Mouse (Mus musculus): Measurements from ENCODE around the gene Acaca. TPM values are rescaled to one million over a fixed set of nuclear protein-coding genes. Genes with fewer than 3 reads are reported as not detected.
A peak's percentile ranks its signal among the peaks of the same experiment; 100 is the strongest.

The Acaca gene
- polyA plus RNA-seq, 1 experiment from 2014 or later = 22.5 TPM

DNA sequence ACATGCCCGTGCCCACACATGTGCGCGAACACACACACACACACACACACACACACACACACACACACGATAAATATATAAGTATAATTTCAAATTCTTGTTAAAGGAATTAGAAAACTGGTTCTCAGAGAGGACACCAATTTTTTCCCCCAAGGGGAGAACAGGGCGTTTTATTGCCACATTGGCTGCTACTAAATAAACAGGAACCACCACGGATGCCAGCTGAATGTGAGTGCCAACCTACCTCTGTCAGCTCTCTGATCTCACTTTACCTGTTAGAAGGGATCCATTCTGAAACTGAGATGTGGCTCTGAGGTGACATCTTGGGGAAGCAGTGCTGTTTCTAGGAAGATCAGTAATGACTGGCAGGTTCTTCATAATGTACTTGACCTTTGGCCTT is 34.7 kb downstream of the Acaca start:
- Histone ChIP-seq H3K4me1 (ENCODE audit: control insufficient read depth, insufficient read depth, low read length) (no peaks in the 10 kb centered on the region), H3K27me3 (ENCODE audit: control insufficient read depth, insufficient read depth, low read length) (no peaks in the 10 kb centered on the region), H3K36me3 (replicated peaks; ENCODE audit: control insufficient read depth, insufficient read depth, low read depth, low read length) (no peaks in the 10 kb centered on the region), H3K4me2 (ENCODE audit: low read depth, low read length) (no peak overlapping the region), H3K27ac (replicated peaks; ENCODE audit: low read depth, low read length) (no peak overlapping the region), H3K4me3 (ENCODE audit: low read depth, low read length) (no peak overlapping the region), H3K9ac (replicated peaks; ENCODE audit: low read length) (no peak overlapping the region), H3K9me3 (replicated peaks; ENCODE audit: control insufficient read depth, low read length) (no peaks in the 10 kb centered on the region)
- DNase-seq (ENCODE audit: low spot score) (no peak), ATAC-seq (replicated peaks; ENCODE audit: insufficient number of reproducible peaks, low FRiP score, low TSS enrichment, low read depth) (no peak)
- 91% methylated on average over 6 of the region's 6 CpGs for WGBS

- Histone ChIP-seq H3K4me1 (ENCODE audit: control insufficient read depth, insufficient read depth, low read length) (no peaks in the 10 kb centered on the region), H3K27ac (replicated peaks; ENCODE audit: low read depth, low read length) (no peak overlapping the region), H3K36me3 (replicated peaks; ENCODE audit: control insufficient read depth, insufficient read depth, low read depth, low read length) (no peaks in the 10 kb centered on the region), H3K4me3 (ENCODE audit: low read depth, low read length) (no peak overlapping the region), H3K9ac (replicated peaks; ENCODE audit: low read length) (no peak overlapping the region), H3K27me3 (ENCODE audit: control insufficient read depth, insufficient read depth, low read length) (no peaks in the 10 kb centered on the region), H3K4me2 (ENCODE audit: low read depth, low read length) (no peak overlapping the region), H3K9me3 (replicated peaks; ENCODE audit: control insufficient read depth, low read length) (no peaks in the 10 kb centered on the region)
- DNase-seq (ENCODE audit: low spot score) (no peak), ATAC-seq (replicated peaks; ENCODE audit: insufficient number of reproducible peaks, low FRiP score, low TSS enrichment, low read depth) (no peak)
- 53% methylated on average over 4 of the region's 4 CpGs for WGBS
These were observed 35.1 kb downstream of the Acaca start for GRCm38 (mm10) chr11:84164561-84164960.

- 86% methylated on average over 5 of the region's 5 CpGs for WGBS
- ATAC-seq (replicated peaks; ENCODE audit: insufficient number of reproducible peaks, low FRiP score, low TSS enrichment, low read depth) = no peak
- H3K27ac ChIP-seq (replicated peaks; ENCODE audit: low read depth, low read length) = no peak within 1 kb of the TSS
These were observed 37.6 kb downstream of the Acaca start, which contains the start of gene Gm11437 for GRCm38 (mm10) chr11:84167046-84167526. Gm11437 (minus strand) TSS chr11:84167476.

DNA sequence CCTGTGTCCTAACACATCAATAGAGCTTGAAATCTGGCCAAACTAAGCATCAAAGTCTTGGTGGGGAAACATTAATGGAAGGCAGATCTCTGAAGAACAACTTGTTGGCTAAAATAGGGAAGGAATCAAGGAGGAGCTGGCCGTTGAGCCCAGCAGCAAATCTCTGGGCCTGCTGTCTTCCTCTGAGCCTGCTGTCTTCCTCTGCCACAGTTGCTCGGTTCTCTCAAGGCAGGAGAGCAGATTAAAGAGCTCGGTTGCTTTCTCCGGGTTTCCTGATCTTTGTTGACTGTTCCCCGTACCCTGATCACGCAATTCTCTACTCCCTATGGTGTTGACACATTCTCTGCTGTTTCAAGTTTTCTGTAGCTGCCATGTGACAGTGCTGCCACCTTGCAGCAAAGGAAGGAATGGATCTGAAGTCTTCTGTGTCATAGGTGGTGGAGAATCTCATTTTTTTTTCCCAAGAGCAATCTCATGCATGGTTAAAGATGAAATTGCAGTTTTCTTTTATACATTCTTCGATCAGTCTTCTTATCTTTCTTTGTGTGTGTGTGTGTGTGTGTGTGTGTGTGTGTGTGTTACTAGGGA is 39.3 kb downstream of the Acaca start:
- Histone ChIP-seq H3K36me3 (replicated peaks; ENCODE audit: control insufficient read depth, insufficient read depth, low read depth, low read length) (no peaks in the 10 kb centered on the region), H3K4me1 (ENCODE audit: control insufficient read depth, insufficient read depth, low read length) (no peaks in the 10 kb centered on the region), H3K4me3 (ENCODE audit: low read depth, low read length) (no peak overlapping the region), H3K9ac (replicated peaks; ENCODE audit: low read length) (no peak overlapping the region), H3K4me2 (ENCODE audit: low read depth, low read length) (no peak overlapping the region), H3K9me3 (replicated peaks; ENCODE audit: control insufficient read depth, low read length) (no peaks in the 10 kb centered on the region), H3K27me3 (ENCODE audit: control insufficient read depth, insufficient read depth, low read length) (no peaks in the 10 kb centered on the region), H3K27ac (replicated peaks; ENCODE audit: low read depth, low read length) (no peak overlapping the region)
- ATAC-seq (replicated peaks; ENCODE audit: insufficient number of reproducible peaks, low FRiP score, low TSS enrichment, low read depth) (no peak), DNase-seq (ENCODE audit: low spot score) (peak; percentile 22)
- WGBS = 35% methylated on average over 7 of the region's 7 CpGs

More at GRCm38 (mm10) chr11:84167046-84167526, 37.6 kb downstream of the Acaca start, which contains the start of gene Gm11437:
- no peak within 1 kb of the TSS for H3K4me2 ChIP-seq (ENCODE audit: low read depth, low read length)
- H3K9me3 ChIP-seq (replicated peaks; ENCODE audit: control insufficient read depth, low read length) = no peaks in the 10 kb centered on the region
- H3K36me3 ChIP-seq (replicated peaks; ENCODE audit: control insufficient read depth, insufficient read depth, low read depth, low read length) = no peaks in the 10 kb centered on the region
- no peak for DNase-seq (ENCODE audit: low spot score)
- no peaks in the 10 kb centered on the region for H3K4me1 ChIP-seq (ENCODE audit: control insufficient read depth, insufficient read depth, low read length)
- H3K9ac ChIP-seq (replicated peaks; ENCODE audit: low read length) = no peak within 1 kb of the TSS
- H3K4me3 ChIP-seq (ENCODE audit: low read depth, low read length) = no peak within 1 kb of the TSS
- H3K27me3 ChIP-seq (ENCODE audit: control insufficient read depth, insufficient read depth, low read length) = no peaks in the 10 kb centered on the region

DNA sequence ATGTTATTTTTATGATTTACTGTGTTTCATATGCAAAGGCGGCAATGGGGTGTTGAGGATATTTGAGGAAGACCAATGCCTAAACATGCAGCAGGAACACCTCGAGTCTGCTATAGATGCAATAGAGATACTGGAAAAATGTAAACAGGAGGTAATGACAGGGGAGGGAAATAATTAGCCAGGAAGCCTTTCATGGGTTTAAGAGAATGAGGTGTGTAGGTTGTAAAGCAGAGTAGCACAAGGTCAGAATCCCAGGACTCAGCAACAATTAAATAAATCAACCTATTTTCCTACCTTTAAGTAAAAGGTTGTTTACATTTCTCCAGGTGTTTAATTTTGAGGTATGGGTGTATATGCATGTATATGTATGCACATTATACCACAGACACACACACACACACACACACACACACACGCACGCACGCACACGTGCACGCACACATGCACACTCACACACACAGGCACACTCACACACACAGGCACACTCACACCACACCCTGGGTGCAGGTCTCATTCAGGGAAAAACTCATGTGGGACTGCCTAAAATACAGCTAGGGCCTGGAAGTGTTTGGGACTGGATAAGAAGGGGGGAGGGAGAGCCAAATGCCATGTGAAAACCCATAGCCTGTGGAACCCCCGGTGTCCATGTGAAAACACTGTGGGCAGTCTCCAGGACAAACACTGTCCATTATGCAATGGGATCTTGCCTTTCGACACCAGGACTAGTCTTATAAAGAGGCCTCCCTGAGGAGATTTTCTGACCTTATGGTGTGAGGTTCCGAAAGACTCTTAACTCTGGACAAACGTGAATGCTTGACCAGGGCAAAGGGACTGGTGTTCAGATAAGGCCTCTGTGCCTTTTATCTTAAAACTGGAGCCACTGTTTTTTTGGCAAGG is 43.3 kb downstream of the Acaca start:
- no peaks in the 10 kb centered on the region for H3K4me1 ChIP-seq (ENCODE audit: control insufficient read depth, insufficient read depth, low read length)

GRCm38 (mm10) chr11:84178571-84178970 is 49.1 kb downstream of the Acaca start:
- ATAC-seq (replicated peaks; ENCODE audit: insufficient number of reproducible peaks, low FRiP score, low TSS enrichment, low read depth) = no peak
- WGBS = 26% methylated on average over 4 of the region's 4 CpGs
- no peak overlapping the region for H3K27ac ChIP-seq (replicated peaks; ENCODE audit: low read depth, low read length)

More for the DNA sequence above, 43.3 kb downstream of the Acaca start:
- H3K4me3 ChIP-seq (ENCODE audit: low read depth, low read length) = no peak overlapping the region
- no peak overlapping the region for H3K9ac ChIP-seq (replicated peaks; ENCODE audit: low read length)
- DNase-seq (ENCODE audit: low spot score) (no peak), ATAC-seq (replicated peaks; ENCODE audit: insufficient number of reproducible peaks, low FRiP score, low TSS enrichment, low read depth) (no peak)
- no peaks in the 10 kb centered on the region for H3K9me3 ChIP-seq (replicated peaks; ENCODE audit: control insufficient read depth, low read length)
- no peak overlapping the region for H3K4me2 ChIP-seq (ENCODE audit: low read depth, low read length)
- WGBS = 71% methylated on average over 11 of the region's 11 CpGs
- H3K27me3 ChIP-seq (ENCODE audit: control insufficient read depth, insufficient read depth, low read length) = no peaks in the 10 kb centered on the region
- H3K27ac ChIP-seq (replicated peaks; ENCODE audit: low read depth, low read length) = no peak overlapping the region
- no peaks in the 10 kb centered on the region for H3K36me3 ChIP-seq (replicated peaks; ENCODE audit: control insufficient read depth, insufficient read depth, low read depth, low read length)

GRCm38 (mm10) chr11:84179226-84179953 is 49.9 kb downstream of the Acaca start:
- H3K4me2 ChIP-seq (ENCODE audit: low read depth, low read length) = peak overlapping the region; percentile 54
- ATAC-seq (replicated peaks; ENCODE audit: insufficient number of reproducible peaks, low FRiP score, low TSS enrichment, low read depth) (peak; percentile 97), DNase-seq (ENCODE audit: low spot score) (peak; percentile 97)
- H3K27me3 ChIP-seq (ENCODE audit: control insufficient read depth, insufficient read depth, low read length) = no peaks in the 10 kb centered on the region
- WGBS = under 1% methylated on average over 55 of the region's 85 CpGs
- H3K27ac ChIP-seq (replicated peaks; ENCODE audit: low read depth, low read length) = peak overlapping the region; percentile 74
- H3K36me3 ChIP-seq (replicated peaks; ENCODE audit: control insufficient read depth, insufficient read depth, low read depth, low read length) = no peaks in the 10 kb centered on the region
- peak overlapping the region; percentile 53 for H3K4me3 ChIP-seq (ENCODE audit: low read depth, low read length)
- peak overlapping the region; percentile 65 for H3K9ac ChIP-seq (replicated peaks; ENCODE audit: low read length)
- no peaks in the 10 kb centered on the region for H3K4me1 ChIP-seq (ENCODE audit: control insufficient read depth, insufficient read depth, low read length)
- H3K9me3 ChIP-seq (replicated peaks; ENCODE audit: control insufficient read depth, low read length) = no peaks in the 10 kb centered on the region

More at GRCm38 (mm10) chr11:84178571-84178970, 49.1 kb downstream of the Acaca start:
- Histone ChIP-seq H3K4me2 (ENCODE audit: low read depth, low read length) (no peak overlapping the region), H3K4me3 (ENCODE audit: low read depth, low read length) (peak overlapping the region; percentile 53; the same call in 1 of the 2 replicates), H3K36me3 (replicated peaks; ENCODE audit: control insufficient read depth, insufficient read depth, low read depth, low read length) (no peaks in the 10 kb centered on the region), H3K27me3 (ENCODE audit: control insufficient read depth, insufficient read depth, low read length) (no peaks in the 10 kb centered on the region), H3K9ac (replicated peaks; ENCODE audit: low read length) (no peak overlapping the region), H3K4me1 (ENCODE audit: control insufficient read depth, insufficient read depth, low read length) (no peaks in the 10 kb centered on the region), H3K9me3 (replicated peaks; ENCODE audit: control insufficient read depth, low read length) (no peaks in the 10 kb centered on the region)
- DNase-seq (ENCODE audit: low spot score) = no peak

Measured in embryonic facial prominence, embryonic 11.5 days (tissue).